Mouse (Mus musculus) midbrain, embryonic 15.5 days (tissue): ENCODE data around the gene Gm26727. TPM values are rescaled to one million over a fixed set of nuclear protein-coding genes. Genes with fewer than 3 reads are reported as not detected.

ENCODE experiments used
- polyA plus RNA-seq: library from polyadenylated mRNA; unstranded; fragments of >200 nt; fragmentation: Nextera tagmentation; extraction: Ambion mirVana; gene quantifications from 2 replicates; pipeline ENCODE4 v1.2.1, GENCODE M21; 2015

Gene Gm26727
- polyA plus RNA-seq, 1 experiment from 2014 or later, result not detected

Other genes starting within 250 kb of the Gm26727 start
- not detected in 2 replicates for gene Gm21830, start 19.5 kb downstream of the Gm26727 start, polyA plus RNA-seq
- gene Xirp2, start 12.8 kb upstream of the Gm26727 start, polyA plus RNA-seq, result not detected in 2 replicates
- 57.0 and 57.2 TPM in 2 replicates for gene B3galt1, start 132.7 kb upstream of the Gm26727 start, polyA plus RNA-seq